In the genomic region with DNA sequence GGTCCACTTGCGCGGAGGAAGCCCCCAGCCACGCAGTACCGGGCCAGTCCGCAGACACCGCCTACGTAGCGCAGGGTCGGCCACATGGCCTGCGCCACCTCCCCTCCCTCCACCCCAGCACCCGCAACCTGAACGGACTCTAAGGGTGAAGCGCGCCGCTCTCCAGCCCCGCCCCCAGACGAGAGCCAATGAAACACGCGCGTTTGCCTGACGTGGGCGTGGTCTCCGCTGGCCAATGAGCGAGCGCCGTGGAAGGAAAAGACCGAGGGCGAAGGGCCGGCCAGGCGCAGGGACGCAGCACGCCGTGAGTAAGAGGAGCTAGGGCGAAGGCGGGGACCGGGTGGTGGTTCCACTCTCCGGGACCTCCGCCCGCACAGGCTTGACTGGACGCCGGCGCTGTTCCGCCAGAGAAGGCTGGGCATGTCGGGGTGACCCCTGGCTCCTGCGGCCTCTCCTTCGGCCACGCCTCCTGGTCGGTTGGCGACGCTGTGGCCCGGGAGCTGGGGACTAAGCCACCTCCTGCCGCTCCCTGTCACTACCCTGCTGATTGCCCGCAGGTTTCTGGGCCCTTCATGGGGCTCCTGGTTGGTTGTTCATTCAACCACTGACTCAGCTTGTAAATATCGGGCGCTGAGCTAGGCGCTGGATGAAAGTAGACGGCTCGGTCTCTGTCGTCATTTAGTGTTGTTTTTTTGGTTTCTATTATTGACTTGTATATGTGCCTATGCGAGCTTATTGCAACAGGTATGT, we compare ENCODE assay signal across 8 mouse cellular contexts. TPM values are rescaled to one million over a fixed set of nuclear protein-coding genes. Genes with fewer than 3 reads are reported as not detected.
DNase-seq lines count a peak whose midpoint lies in the region; ATAC-seq lines count a peak whose summit lies in the region.

A gene (minus strand): TSS at position 163 of the 750 bp plus-strand sequence.
A gene (plus strand): TSS at position 240 of the 750 bp plus-strand sequence.

- peak; percentile 96 for DNase-seq in adipocyte (ENCODE audit: low spot score)
- DNase-seq in embryo, embryonic 10 days (ENCODE audit: low spot score), result peak; percentile 99
- peak; percentile 96 for DNase-seq in gastrocnemius, postnatal 10 days
- peak; percentile 98 for DNase-seq in induced T-regulatory cell, adult 2 months (ENCODE audit: low read depth)
- DNase-seq in left cerebral cortex, adult 9 months (ENCODE audit: low spot score in 2 of 2), result peak; percentile 84 to 95
- DNase-seq in right cerebral cortex, postnatal 14 days, result peak; percentile 93
- peak; percentile 95 to 97 for DNase-seq in urinary bladder, postnatal 36 days (ENCODE audit: low spot score in 2 of 2)

- peak; percentile 92 for ATAC-seq in megakaryocyte progenitor cell, adult 5-6 weeks (replicated peaks; ENCODE audit: poor library complexity)

RNA-seq across cellular contexts. Expression of the first gene that starts in this region (rescaled TPM):
- total RNA-seq in gastrocnemius, postnatal 10 days (2021), result 10 to 100 TPM; 31.1 to 32.6 TPM
- total RNA-seq in megakaryocyte progenitor cell, adult 5-6 weeks (2015), result 13.6 and 21.3 TPM in 2 replicates
- 33.9 and 35.8 TPM in 2 replicates for total RNA-seq in megakaryocyte progenitor cell, adult 5-6 weeks (2017)

RNA-seq across cellular contexts. Expression of the second gene that starts in this region (rescaled TPM):
- total RNA-seq in gastrocnemius, postnatal 10 days (2021), result 10 to 100 TPM in 1 of 2 experiments, 1 to 10 TPM in 1; 8.4 to 12.1 TPM
- total RNA-seq in megakaryocyte progenitor cell, adult 5-6 weeks (2015), result 21.3 and 31.6 TPM in 2 replicates
- total RNA-seq in megakaryocyte progenitor cell, adult 5-6 weeks (2017), result 8.9 and 15.1 TPM in 2 replicates

Comparison
In these comparisons a context has a peak if more than half of its experiments do, and no peak if none do; other contexts are left out.
1. Peak in every context shown above with its lines: DNase-seq and ATAC-seq.